Mouse (Mus musculus): ENCODE results near the gene Usp48. TPM values are rescaled to one million over a fixed set of nuclear protein-coding genes. Genes with fewer than 3 reads are reported as not detected.

Gene Usp48
- polyA plus RNA-seq, 1 experiment from 2014 or later, result 55.7 TPM

- Histone ChIP-seq H3K4me3 (ENCODE audit: low read length) (no peak overlapping the region), H3K27ac (ENCODE audit: low read depth, low read length) (no peak overlapping the region), H3K9me3 (ENCODE audit: control insufficient read depth, low read length) (no peaks in the 10 kb centered on the region), H3K27me3 (replicated peaks; ENCODE audit: control insufficient read depth, insufficient read depth, low read length) (no peaks in the 10 kb centered on the region), H3K4me1 (ENCODE audit: control insufficient read depth, insufficient read depth, low read depth, low read length) (peaks cover 18% of the 10 kb centered on the region), H3K36me3 (ENCODE audit: control insufficient read depth, insufficient read depth, low read length) (no peaks in the 10 kb centered on the region), H3K4me2 (ENCODE audit: low read length) (no peak overlapping the region), H3K9ac (ENCODE audit: low read depth, low read length) (no peak overlapping the region)
- 44% methylated on average over 7 of the region's 7 CpGs for WGBS
- ATAC-seq, result no peak
These were observed 82.0 kb downstream of the Usp48 start for GRCm38 (mm10) chr4:137675566-137675965.

- Histone ChIP-seq H3K27me3 (replicated peaks; ENCODE audit: control insufficient read depth, insufficient read depth, low read length) (no peaks in the 10 kb centered on the region), H3K9ac (ENCODE audit: low read depth, low read length) (no peak overlapping the region), H3K27ac (ENCODE audit: low read depth, low read length) (no peak overlapping the region; the same call in 1 of the 2 replicates), H3K9me3 (ENCODE audit: control insufficient read depth, low read length) (no peaks in the 10 kb centered on the region), H3K4me1 (ENCODE audit: control insufficient read depth, insufficient read depth, low read depth, low read length) (peaks cover 23% of the 10 kb centered on the region), H3K4me2 (ENCODE audit: low read length) (no peak overlapping the region), H3K4me3 (ENCODE audit: low read length) (no peak overlapping the region), H3K36me3 (ENCODE audit: control insufficient read depth, insufficient read depth, low read length) (no peaks in the 10 kb centered on the region)
- 6% methylated on average over 11 of the region's 11 CpGs for WGBS
- ATAC-seq, result no peak
These were observed 82.5 kb downstream of the Usp48 start for GRCm38 (mm10) chr4:137676057-137676456.

GRCm38 (mm10) chr4:137676700-137677484 lies 83.3 kb downstream of the Usp48 start:
- H3K36me3 ChIP-seq (ENCODE audit: control insufficient read depth, insufficient read depth, low read length), result no peaks in the 10 kb centered on the region
- H3K9ac ChIP-seq (ENCODE audit: low read depth, low read length), result no peak overlapping the region
- peaks cover 32% of the 10 kb centered on the region for H3K4me1 ChIP-seq (ENCODE audit: control insufficient read depth, insufficient read depth, low read depth, low read length)
- H3K4me2 ChIP-seq (ENCODE audit: low read length), result no peak overlapping the region
- WGBS, result 65% methylated on average over 13 of the region's 13 CpGs
- no peak overlapping the region for H3K4me3 ChIP-seq (ENCODE audit: low read length)
- H3K9me3 ChIP-seq (ENCODE audit: control insufficient read depth, low read length), result no peaks in the 10 kb centered on the region
- peak overlapping the region; percentile 19; the same call in 1 of the 2 replicates for H3K27ac ChIP-seq (ENCODE audit: low read depth, low read length)
- no peaks in the 10 kb centered on the region for H3K27me3 ChIP-seq (replicated peaks; ENCODE audit: control insufficient read depth, insufficient read depth, low read length)
- ATAC-seq, result no peak

- 75% methylated on average over 5 of the region's 5 CpGs for WGBS
- Histone ChIP-seq H3K36me3 (ENCODE audit: control insufficient read depth, insufficient read depth, low read length) (no peaks in the 10 kb centered on the region), H3K4me1 (ENCODE audit: control insufficient read depth, insufficient read depth, low read depth, low read length) (peaks cover 34% of the 10 kb centered on the region), H3K4me2 (ENCODE audit: low read length) (no peak overlapping the region), H3K9ac (ENCODE audit: low read depth, low read length) (no peak overlapping the region), H3K4me3 (ENCODE audit: low read length) (no peak overlapping the region), H3K27me3 (replicated peaks; ENCODE audit: control insufficient read depth, insufficient read depth, low read length) (no peaks in the 10 kb centered on the region), H3K9me3 (ENCODE audit: control insufficient read depth, low read length) (no peaks in the 10 kb centered on the region), H3K27ac (ENCODE audit: low read depth, low read length) (no peak overlapping the region)
- ATAC-seq, result no peak
These were observed 84.4 kb downstream of the Usp48 start for GRCm38 (mm10) chr4:137677906-137678305.

GRCm38 (mm10) chr4:137678568-137678967 lies 85.0 kb downstream of the Usp48 start:
- no peak overlapping the region; the same call in 1 of the 2 replicates for H3K27ac ChIP-seq (ENCODE audit: low read depth, low read length)
- H3K9ac ChIP-seq (ENCODE audit: low read depth, low read length), result no peak overlapping the region
- H3K27me3 ChIP-seq (replicated peaks; ENCODE audit: control insufficient read depth, insufficient read depth, low read length), result no peaks in the 10 kb centered on the region
- ATAC-seq, result no peak
- WGBS, result 77% methylated on average over 9 of the region's 9 CpGs
- H3K9me3 ChIP-seq (ENCODE audit: control insufficient read depth, low read length), result no peaks in the 10 kb centered on the region
- H3K4me3 ChIP-seq (ENCODE audit: low read length), result no peak overlapping the region
- H3K36me3 ChIP-seq (ENCODE audit: control insufficient read depth, insufficient read depth, low read length), result no peaks in the 10 kb centered on the region
- peaks cover 34% of the 10 kb centered on the region for H3K4me1 ChIP-seq (ENCODE audit: control insufficient read depth, insufficient read depth, low read depth, low read length)
- H3K4me2 ChIP-seq (ENCODE audit: low read length), result no peak overlapping the region

GRCm38 (mm10) chr4:137679979-137680550 lies 86.5 kb downstream of the Usp48 start:
- 68% methylated on average over 2 of the region's 2 CpGs for WGBS
- Histone ChIP-seq H3K4me3 (ENCODE audit: low read length) (no peak overlapping the region), H3K4me2 (ENCODE audit: low read length) (no peak overlapping the region), H3K4me1 (ENCODE audit: control insufficient read depth, insufficient read depth, low read depth, low read length) (peaks cover 34% of the 10 kb centered on the region), H3K9ac (ENCODE audit: low read depth, low read length) (no peak overlapping the region), H3K27me3 (replicated peaks; ENCODE audit: control insufficient read depth, insufficient read depth, low read length) (no peaks in the 10 kb centered on the region), H3K9me3 (ENCODE audit: control insufficient read depth, low read length) (no peaks in the 10 kb centered on the region), H3K27ac (ENCODE audit: low read depth, low read length) (peak overlapping the region; percentile 73), H3K36me3 (ENCODE audit: control insufficient read depth, insufficient read depth, low read length) (no peaks in the 10 kb centered on the region)
- peak; percentile 54 for ATAC-seq

- 0 out of 2 replicates have a peak, but pooled peaks have one; percentile 0 for ATAC-seq
- H3K27me3 ChIP-seq (replicated peaks; ENCODE audit: control insufficient read depth, insufficient read depth, low read length), result no peaks in the 10 kb centered on the region
- H3K4me2 ChIP-seq (ENCODE audit: low read length), result peak overlapping the region; percentile 71
- H3K27ac ChIP-seq (ENCODE audit: low read depth, low read length), result peak overlapping the region; percentile 73
- WGBS, result 15% methylated on average over 7 of the region's 7 CpGs
- H3K4me1 ChIP-seq (ENCODE audit: control insufficient read depth, insufficient read depth, low read depth, low read length), result peaks cover 33% of the 10 kb centered on the region
- no peak overlapping the region for H3K9ac ChIP-seq (ENCODE audit: low read depth, low read length)
- no peaks in the 10 kb centered on the region for H3K36me3 ChIP-seq (ENCODE audit: control insufficient read depth, insufficient read depth, low read length)
- no peaks in the 10 kb centered on the region for H3K9me3 ChIP-seq (ENCODE audit: control insufficient read depth, low read length)
- H3K4me3 ChIP-seq (ENCODE audit: low read length), result no peak overlapping the region
These were observed 87.2 kb downstream of the Usp48 start for GRCm38 (mm10) chr4:137680721-137681120.

- H3K4me1 ChIP-seq (ENCODE audit: control insufficient read depth, insufficient read depth, low read depth, low read length), result peaks cover 31% of the 10 kb centered on the region
- WGBS, result 3% methylated on average over 49 of the region's 52 CpGs
- no peaks in the 10 kb centered on the region for H3K27me3 ChIP-seq (replicated peaks; ENCODE audit: control insufficient read depth, insufficient read depth, low read length)
- H3K4me3 ChIP-seq (ENCODE audit: low read length), result peak overlapping the region; percentile 43
- H3K27ac ChIP-seq (ENCODE audit: low read depth, low read length), result peak overlapping the region; percentile 73
- peak; percentile 60 for ATAC-seq
- peak overlapping the region; percentile 71 for H3K4me2 ChIP-seq (ENCODE audit: low read length)
- peak overlapping the region; percentile 63 for H3K9ac ChIP-seq (ENCODE audit: low read depth, low read length)
- no peaks in the 10 kb centered on the region for H3K9me3 ChIP-seq (ENCODE audit: control insufficient read depth, low read length)
- no peaks in the 10 kb centered on the region for H3K36me3 ChIP-seq (ENCODE audit: control insufficient read depth, insufficient read depth, low read length)
These were observed 88.0 kb downstream of the Usp48 start for GRCm38 (mm10) chr4:137681408-137682104.

- Histone ChIP-seq H3K36me3 (ENCODE audit: control insufficient read depth, insufficient read depth, low read length) (no peaks in the 10 kb centered on the region), H3K4me1 (ENCODE audit: control insufficient read depth, insufficient read depth, low read depth, low read length) (peaks cover 27% of the 10 kb centered on the region), H3K4me2 (ENCODE audit: low read length) (peak overlapping the region; percentile 71; the same call in 1 of the 2 replicates), H3K4me3 (ENCODE audit: low read length) (no peak overlapping the region; the same call in 1 of the 2 replicates), H3K9me3 (ENCODE audit: control insufficient read depth, low read length) (no peaks in the 10 kb centered on the region), H3K27ac (ENCODE audit: low read depth, low read length) (no peak overlapping the region), H3K9ac (ENCODE audit: low read depth, low read length) (peak overlapping the region; percentile 17; the same call in 1 of the 2 replicates), H3K27me3 (replicated peaks; ENCODE audit: control insufficient read depth, insufficient read depth, low read length) (no peaks in the 10 kb centered on the region)
- WGBS, result 44% methylated on average over 7 of the region's 7 CpGs
- no peak for ATAC-seq
These were observed 89.5 kb downstream of the Usp48 start for GRCm38 (mm10) chr4:137682961-137683453.

All from hindbrain, embryonic 16.5 days (tissue).